Mouse (Mus musculus) G1E (cell line): ENCODE results near the gene Ttf1. TPM values are rescaled to one million over a fixed set of nuclear protein-coding genes. Genes with fewer than 3 reads are reported as not detected.
"Not testable (repeated sequence)": the region's sequence is repeated elsewhere in the genome, so short reads cannot be mapped to it uniquely, and the experiment has no call there.

Source experiments
- ATAC-seq: 2 replicates; pipeline ENCODE4 v1.8.0; 2016; ENCODE audit warnings: mild to moderate bottlenecking; ENCODE audit not compliant: insufficient number of reproducible peaks, poor library complexity, low FRiP score, severe bottlenecking; ENCODE audit errors: extremely low read depth
- DNase-seq: peaks from one replicate; pipeline ENCODE4 v3.0.0; 2012; ENCODE audit warnings: low spot score
- H3K27me3 ChIP-seq: 2 replicates; pipeline ENCODE4 v1.6.1; 2012; ENCODE audit warnings: mild to moderate bottlenecking, low read length, inconsistent platforms; ENCODE audit not compliant: insufficient read depth
- H3K36me3 ChIP-seq: replicated peaks from 2 replicates; pipeline ENCODE3; 2012; ENCODE audit warnings: mild to moderate bottlenecking, inconsistent platforms
- H3K4me1 ChIP-seq: 2 replicates; pipeline ENCODE4 v1.6.1; 2012; ENCODE audit warnings: low read depth, low read length, inconsistent platforms, mixed read lengths; ENCODE audit not compliant: insufficient read depth
- H3K4me3 ChIP-seq: 2 replicates; pipeline ENCODE4 v1.5.1; 2012; ENCODE audit warnings: low read depth, mild to moderate bottlenecking, inconsistent platforms, low read length, moderate library complexity, mixed read lengths
- H3K9me3 ChIP-seq: replicated peaks from 2 replicates; pipeline ENCODE4 v1.6.1; 2012; ENCODE audit warnings: inconsistent platforms
- CTCF ChIP-seq: IDR thresholded peaks from 2 replicates; pipeline ENCODE4 v1.5.1; 2012; ENCODE audit warnings: low read depth, low read length, inconsistent platforms, mixed read lengths
- GATA1 ChIP-seq: IDR thresholded peaks from 2 replicates; pipeline ENCODE4 v1.6.1; 2012; ENCODE audit warnings: borderline replicate concordance, low read length, inconsistent platforms, mixed read lengths
- GATA2 ChIP-seq: IDR thresholded peaks from 2 replicates; pipeline ENCODE4 v1.6.1; 2012; ENCODE audit warnings: low read depth, low read length, inconsistent platforms, borderline replicate concordance
- POLR2AphosphoS5 ChIP-seq: IDR thresholded peaks from 2 replicates; pipeline ENCODE4 v1.6.1; 2012; ENCODE audit warnings: low read depth, low read length, inconsistent platforms; ENCODE audit not compliant: insufficient replicate concordance
- TAL1 ChIP-seq: conservative IDR thresholded peaks from 2 replicates; pipeline ENCODE4 v1.6.1; 2012; ENCODE audit warnings: low read depth, low read length, inconsistent platforms, mixed read lengths
- polyA plus RNA-seq: library from polyadenylated mRNA; stranded (reverse); fragments of >175 nt; gene quantifications from 2 replicates; pipeline ENCODE4 v1.2.3, GENCODE M21; 2012
- total RNA-seq, 2 experiments: library from RNA; stranded (forward) in 1 of 2; stranded (reverse) in 1 of 2; fragments of 200-1000 nt in 1 of 2; fragments of >200 nt in 1 of 2; fragmentation: Nextera tagmentation in 1 of 2; gene quantifications; 2 replicates each; pipeline ENCODE4 v1.2.3; 2014 to 2017

The Ttf1 gene
- total and polyA plus RNA-seq, 3 experiments: 7.8 to 39.2 (median 21.5) TPM

DNA sequence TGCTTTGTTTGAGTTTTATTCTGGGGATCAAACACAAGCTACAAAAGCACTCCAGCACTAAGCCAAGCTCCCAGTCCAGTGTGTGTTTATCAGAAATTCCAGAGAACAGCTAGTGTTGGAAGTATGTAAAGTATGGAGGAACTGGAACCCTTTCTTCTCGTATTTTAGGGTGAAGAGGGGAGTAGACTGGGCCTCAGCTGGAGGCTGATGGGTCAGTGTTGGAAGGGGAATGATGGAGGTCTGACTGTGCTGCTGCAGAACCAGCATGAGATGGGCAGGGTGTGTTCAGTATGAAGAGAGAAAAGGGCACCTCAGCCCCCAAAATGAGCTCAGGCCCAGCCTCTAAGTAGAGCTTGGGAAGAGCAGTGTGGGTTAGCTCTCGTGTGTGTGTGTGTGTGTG is 16.2 kb downstream of the Ttf1 start:
- Histone ChIP-seq H3K4me1 (no peaks in the 10 kb centered on the region), H3K36me3 (peaks cover 93% of the 10 kb centered on the region), H3K27me3 (no peaks in the 10 kb centered on the region), H3K9me3 (no peaks in the 10 kb centered on the region), H3K4me3 (no peak overlapping the region)
- ATAC-seq (no peak), DNase-seq (no peak)
- no peak for TF ChIP-seq GATA1
- no peak for TF ChIP-seq GATA2
- TF ChIP-seq CTCF: no peak
- no peak for TF ChIP-seq TAL1
- no peak for TF ChIP-seq POLR2AphosphoS5

DNA sequence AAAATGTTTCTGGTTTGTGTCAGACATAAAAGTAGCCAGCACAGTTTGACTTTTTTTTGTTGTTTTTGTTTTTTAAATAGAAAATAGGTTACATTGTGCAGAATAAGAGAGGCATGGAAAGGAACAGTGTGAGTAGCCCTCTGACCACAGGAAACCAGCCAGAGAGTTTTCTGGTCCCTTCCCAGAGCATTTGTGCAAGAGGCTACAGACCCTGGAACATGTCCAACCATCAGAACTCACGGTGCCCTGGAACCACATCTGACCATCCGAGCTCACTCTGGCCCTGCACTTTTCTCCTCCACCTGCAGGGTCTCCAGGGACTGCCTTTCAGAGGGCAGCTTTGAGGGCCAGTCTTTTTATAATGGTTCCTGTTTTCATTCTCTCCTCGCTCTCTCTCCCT is 21.9 kb downstream of the Ttf1 start:
- DNase-seq: no peak
- Histone ChIP-seq H3K36me3 (peaks cover 92% of the 10 kb centered on the region), H3K4me3 (no peak overlapping the region), H3K4me1 (no peaks in the 10 kb centered on the region), H3K9me3 (no peaks in the 10 kb centered on the region), H3K27me3 (no peaks in the 10 kb centered on the region)
- no peak for ATAC-seq
- TF ChIP-seq POLR2AphosphoS5: no peak

DNA sequence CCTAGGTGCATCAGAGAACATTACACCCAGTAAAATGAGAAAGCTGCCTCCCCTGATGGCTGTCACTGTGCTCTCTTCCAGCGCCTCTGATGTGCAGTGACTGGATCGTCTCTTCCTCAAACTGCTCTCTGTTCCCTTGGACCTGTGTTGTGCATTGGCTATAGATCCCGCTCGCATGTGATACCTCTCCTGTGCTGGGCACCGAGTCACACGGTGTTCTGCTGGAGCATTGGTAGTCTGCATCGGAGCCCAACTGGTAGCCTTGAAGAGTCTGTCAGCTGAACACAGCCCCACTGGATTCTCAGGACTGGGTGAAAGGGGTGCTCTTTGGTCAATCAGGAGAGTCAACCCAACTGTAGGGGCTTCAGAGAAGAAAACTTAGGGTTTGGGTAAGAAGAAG is 26.0 kb downstream of the Ttf1 start:
- Histone ChIP-seq H3K36me3 (peaks cover 68% of the 10 kb centered on the region), H3K27me3 (no peaks in the 10 kb centered on the region), H3K9me3 (no peaks in the 10 kb centered on the region), H3K4me3 (no peak overlapping the region), H3K4me1 (no peaks in the 10 kb centered on the region)
- ATAC-seq (no peak), DNase-seq (no peak)
- TF ChIP-seq TAL1 (no peak), CTCF (no peak), POLR2AphosphoS5 (no peak), GATA2 (no peak), GATA1 (no peak)

DNA sequence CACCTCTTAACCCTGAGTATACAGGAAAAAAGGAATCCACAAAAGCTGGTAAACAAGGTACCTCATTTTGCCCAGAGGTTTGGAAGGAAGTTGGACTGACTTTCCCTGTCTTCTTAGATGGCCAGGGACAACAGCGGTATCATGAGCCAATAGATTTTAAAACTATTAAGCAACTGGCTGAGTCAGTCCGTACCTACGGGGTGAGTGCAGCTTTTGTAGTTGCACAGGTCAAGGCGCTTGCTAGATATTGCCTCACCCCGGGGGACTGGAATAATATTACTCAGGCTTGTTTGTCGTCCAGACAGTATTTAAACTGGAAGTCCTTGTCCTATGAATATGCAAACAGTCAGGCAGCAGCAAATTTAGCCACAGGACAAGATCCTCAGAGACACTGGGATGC is 29.2 kb downstream of the Ttf1 start:
- not testable (repeated sequence) for H3K4me1 ChIP-seq, ATAC-seq, H3K9me3 ChIP-seq, DNase-seq, H3K4me3 ChIP-seq, H3K27me3 ChIP-seq
- peaks cover 36% of the 10 kb centered on the region for H3K36me3 ChIP-seq

DNA sequence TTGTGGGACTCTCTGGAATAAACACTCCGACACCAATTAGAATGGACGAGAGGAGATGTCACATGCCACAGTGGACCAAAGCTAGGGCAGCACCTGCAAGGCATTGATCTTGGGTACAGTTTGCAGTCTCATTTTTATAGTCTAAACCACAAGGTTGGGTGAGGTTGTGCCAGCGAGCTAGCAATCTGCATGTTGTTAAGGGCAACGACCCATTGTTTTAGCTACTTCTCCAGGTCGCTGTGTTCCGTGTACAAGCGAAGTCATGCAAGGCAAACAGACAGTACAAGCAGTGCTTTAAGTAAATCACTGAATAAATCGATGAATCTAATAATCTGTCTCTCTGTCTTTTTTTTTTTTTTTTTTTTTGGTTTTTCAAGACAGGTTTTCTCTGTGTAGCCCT is 35.6 kb downstream of the Ttf1 start:
- ATAC-seq: no peak
- DNase-seq: no peak
- H3K9me3 ChIP-seq: no peaks in the 10 kb centered on the region
- H3K27me3 ChIP-seq: peaks cover 3% of the 10 kb centered on the region; the same call in 1 of the 2 replicates
- no peaks in the 10 kb centered on the region for H3K4me1 ChIP-seq
- no peak for TF ChIP-seq POLR2AphosphoS5
- no peak for TF ChIP-seq GATA2
- TF ChIP-seq TAL1: no peak
- no peak for TF ChIP-seq GATA1
- no peak for TF ChIP-seq CTCF
- H3K36me3 ChIP-seq: no peaks in the 10 kb centered on the region
- no peak overlapping the region for H3K4me3 ChIP-seq

DNA sequence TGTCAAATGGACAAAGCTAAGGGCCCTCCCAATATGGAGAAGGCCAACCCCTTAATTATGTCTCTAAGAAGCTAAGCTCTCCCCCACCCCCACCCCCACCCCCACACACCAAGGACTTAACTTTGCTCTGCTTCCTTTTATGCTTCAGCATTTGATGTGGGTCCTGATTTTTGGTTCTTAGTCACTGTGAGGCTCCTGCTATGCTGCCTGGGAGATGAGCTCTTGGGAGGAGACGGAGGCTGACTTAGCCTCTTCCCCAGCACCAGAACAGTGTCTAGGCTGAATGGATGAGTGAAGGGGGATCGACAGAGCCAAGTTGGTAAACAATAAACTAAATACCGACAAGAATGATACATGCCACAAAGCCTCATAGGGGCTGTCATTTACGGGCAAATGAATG is 36.7 kb downstream of the Ttf1 start:
- no peaks in the 10 kb centered on the region for H3K36me3 ChIP-seq
- no peak for ATAC-seq
- H3K4me1 ChIP-seq: peaks cover 3% of the 10 kb centered on the region
- no peaks in the 10 kb centered on the region for H3K9me3 ChIP-seq
- no peak overlapping the region for H3K4me3 ChIP-seq
- TF ChIP-seq GATA1 (no peak), CTCF (no peak), POLR2AphosphoS5 (no peak), TAL1 (no peak)
- no peak for DNase-seq
- H3K27me3 ChIP-seq: peaks cover 3% of the 10 kb centered on the region; the same call in 1 of the 2 replicates

DNA sequence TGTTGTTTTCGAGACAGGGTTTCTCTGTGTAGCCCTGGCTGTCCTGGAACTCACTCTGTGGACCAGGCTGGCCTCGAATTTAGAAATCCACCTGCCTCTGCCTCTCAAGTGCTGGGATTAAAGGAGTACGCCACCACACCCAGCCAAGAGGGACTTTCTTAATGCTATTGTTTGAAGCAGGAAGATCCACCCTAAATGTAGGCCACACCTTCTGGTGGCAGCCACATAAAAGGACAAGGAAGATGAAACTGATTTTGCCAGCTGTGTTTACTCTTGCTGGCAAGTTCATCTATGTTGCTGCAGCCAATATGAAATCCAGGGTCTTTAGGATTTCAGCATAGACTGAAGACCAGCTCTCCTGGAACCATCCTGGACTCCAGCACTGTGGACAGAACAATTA is 37.4 kb downstream of the Ttf1 start:
- no peaks in the 10 kb centered on the region for H3K9me3 ChIP-seq
- peaks cover 3% of the 10 kb centered on the region for H3K4me1 ChIP-seq
- peaks cover 3% of the 10 kb centered on the region; the same call in 1 of the 2 replicates for H3K27me3 ChIP-seq
- no peaks in the 10 kb centered on the region for H3K36me3 ChIP-seq
- TF ChIP-seq CTCF (no peak), TAL1 (no peak), GATA2 (no peak), POLR2AphosphoS5 (no peak), GATA1 (no peak)
- DNase-seq (no peak), ATAC-seq (no peak)
- H3K4me3 ChIP-seq: no peak overlapping the region

DNA sequence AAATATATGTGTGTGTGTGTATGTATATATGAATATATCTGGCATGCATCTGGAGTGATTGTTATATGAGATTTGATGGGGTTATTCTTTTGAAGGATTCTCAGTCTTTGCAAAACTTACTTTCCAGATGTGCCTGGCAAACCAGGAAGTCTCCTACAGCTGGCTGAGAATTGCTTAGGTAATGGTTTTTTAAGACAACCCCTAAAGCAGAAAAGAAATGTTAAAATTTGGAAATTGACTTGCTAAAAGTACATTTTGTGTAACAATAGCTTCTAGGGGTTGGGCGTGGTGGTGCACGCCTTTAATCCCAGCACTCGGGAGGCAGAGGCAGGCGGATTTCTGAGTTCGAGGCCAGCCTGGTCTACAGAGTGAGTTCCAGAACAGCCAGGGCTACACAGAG is 37.9 kb downstream of the Ttf1 start:
- ATAC-seq, H3K9me3 ChIP-seq, H3K27me3 ChIP-seq, H3K36me3 ChIP-seq, H3K4me3 ChIP-seq, DNase-seq, H3K4me1 ChIP-seq: not testable (repeated sequence)
